Mouse (Mus musculus): Measurements from ENCODE around the gene Dgki.

DNA sequence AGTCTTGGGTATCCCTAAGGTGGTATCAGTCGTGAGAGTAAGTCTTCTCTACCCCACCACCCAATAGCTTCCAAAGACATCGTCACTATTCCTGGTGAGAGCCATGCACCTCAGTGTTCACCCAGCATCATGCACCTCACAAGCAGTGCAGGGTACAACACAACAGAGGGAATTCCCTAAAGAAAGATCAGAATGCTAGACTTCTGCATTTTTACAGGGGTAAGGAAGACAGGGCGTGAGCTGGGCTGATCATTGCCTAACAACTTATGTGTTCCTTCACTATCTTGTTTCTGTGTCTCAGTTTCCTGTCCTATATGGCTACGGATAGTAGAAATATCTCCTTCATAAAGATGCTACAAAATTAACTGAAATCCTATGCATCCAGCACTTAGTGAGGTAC lies 13.8 kb downstream of the Dgki start:
- TF ChIP-seq EP300 (IDR thresholded peaks at IDR 0.05; ENCODE audit: insufficient read depth, low read depth, low read length) (no peak), POLR2A (IDR thresholded peaks at IDR 0.05; ENCODE audit: insufficient read depth, low read depth, low read length) (no peak)
